Mouse (Mus musculus): ENCODE measurements around the gene Mgll. TPM values are rescaled to one million over a fixed set of nuclear protein-coding genes. Genes with fewer than 3 reads are reported as not detected.

Gene Mgll
- polyA plus RNA-seq, 1 experiment = 63.4 TPM

DNA sequence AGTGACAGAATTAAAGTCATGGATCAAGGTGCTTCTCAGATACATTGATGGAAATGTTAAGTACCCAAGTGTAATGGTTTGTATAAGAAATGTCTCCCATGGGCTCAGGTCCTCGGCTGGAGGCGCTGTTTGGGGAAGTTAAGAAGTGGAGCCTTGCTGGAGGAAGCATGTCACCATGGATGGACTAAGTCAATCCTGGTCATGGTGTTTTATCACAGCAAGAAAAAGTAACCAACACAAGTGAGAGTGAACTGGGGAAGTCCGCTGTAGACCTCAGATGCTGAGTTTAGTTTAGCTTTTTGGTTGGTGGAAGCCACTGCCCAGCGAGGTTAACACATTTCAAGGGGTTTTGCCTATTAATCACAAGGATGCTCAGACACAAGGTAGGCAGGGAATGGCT, 105.4 kb downstream of the Mgll start:
- no peak for DNase-seq

DNA sequence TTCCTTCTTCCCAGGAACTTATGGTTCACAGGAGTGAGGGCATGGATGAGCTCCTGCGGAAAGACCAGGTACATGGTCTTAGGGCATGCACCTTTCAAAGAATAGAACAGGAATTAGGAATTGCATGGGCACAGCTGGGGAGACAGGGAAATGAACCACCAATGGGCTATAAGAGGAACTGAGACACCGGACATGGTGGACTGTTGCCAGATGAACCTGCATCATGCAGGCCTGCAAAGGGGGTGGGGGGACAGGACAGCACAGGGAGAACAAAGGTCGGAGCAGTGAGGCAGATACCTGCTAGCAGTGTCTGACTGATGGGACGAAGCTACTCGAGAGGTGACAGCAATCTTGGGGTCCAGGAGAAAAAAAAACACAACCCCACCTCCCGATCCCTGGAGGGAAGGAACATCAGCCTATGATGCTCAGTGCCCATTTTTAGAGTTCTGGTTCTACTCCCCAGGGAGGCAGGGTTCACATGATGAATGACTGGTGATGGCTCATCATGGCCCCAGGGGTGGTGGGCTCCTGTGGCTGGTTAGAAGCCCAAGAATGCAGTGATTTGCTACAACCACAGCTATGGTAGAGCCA, 106.0 kb downstream of the Mgll start:
- no peak overlapping the region for H3K27ac ChIP-seq (ENCODE audit: insufficient read depth, low read length)
- 84% methylated on average over 6 of the region's 6 CpGs for WGBS
- no peak for DNase-seq
- H3K4me3 ChIP-seq (replicated peaks; ENCODE audit: insufficient read depth, low read depth, low read length) = no peak overlapping the region
- no peaks in the 10 kb centered on the region for H3K27me3 ChIP-seq (ENCODE audit: control insufficient read depth, insufficient read depth, low read length)
- no peak for TF ChIP-seq CTCF (IDR thresholded peaks at IDR 0.05; ENCODE audit: borderline replicate concordance, insufficient read depth, low read depth, low read length)
- no peak for TF ChIP-seq POLR2A (IDR thresholded peaks at IDR 0.05; ENCODE audit: borderline replicate concordance, insufficient read depth, low read length)
- peaks cover 53% of the 10 kb centered on the region for H3K4me1 ChIP-seq (ENCODE audit: control insufficient read depth, insufficient read depth, low read length)

More for the DNA sequence above, 105.4 kb downstream of the Mgll start:
- no peaks in the 10 kb centered on the region for H3K27me3 ChIP-seq (ENCODE audit: control insufficient read depth, insufficient read depth, low read length)
- no peak for TF ChIP-seq CTCF (IDR thresholded peaks at IDR 0.05; ENCODE audit: borderline replicate concordance, insufficient read depth, low read depth, low read length)
- TF ChIP-seq POLR2A (IDR thresholded peaks at IDR 0.05; ENCODE audit: borderline replicate concordance, insufficient read depth, low read length) = no peak
- peaks cover 53% of the 10 kb centered on the region for H3K4me1 ChIP-seq (ENCODE audit: control insufficient read depth, insufficient read depth, low read length)
- 94% methylated on average over 4 of the region's 4 CpGs for WGBS
- H3K27ac ChIP-seq (ENCODE audit: insufficient read depth, low read length) = no peak overlapping the region
- H3K4me3 ChIP-seq (replicated peaks; ENCODE audit: insufficient read depth, low read depth, low read length) = no peak overlapping the region

- Histone ChIP-seq H3K4me1 (ENCODE audit: control insufficient read depth, insufficient read depth, low read length) (peaks cover 57% of the 10 kb centered on the region), H3K27ac (ENCODE audit: insufficient read depth, low read length) (no peak overlapping the region), H3K4me3 (replicated peaks; ENCODE audit: insufficient read depth, low read depth, low read length) (no peak overlapping the region), H3K27me3 (ENCODE audit: control insufficient read depth, insufficient read depth, low read length) (no peaks in the 10 kb centered on the region)
- 26% methylated on average over 8 of the region's 8 CpGs for WGBS
- TF ChIP-seq POLR2A (IDR thresholded peaks at IDR 0.05; ENCODE audit: borderline replicate concordance, insufficient read depth, low read length) (no peak), CTCF (IDR thresholded peaks at IDR 0.05; ENCODE audit: borderline replicate concordance, insufficient read depth, low read depth, low read length) (peak; percentile 93)
- peak; percentile 78 to 79 for DNase-seq
These were observed 107.2 kb downstream of the Mgll start for GRCm38 (mm10) chr6:88831456-88831855.

DNA sequence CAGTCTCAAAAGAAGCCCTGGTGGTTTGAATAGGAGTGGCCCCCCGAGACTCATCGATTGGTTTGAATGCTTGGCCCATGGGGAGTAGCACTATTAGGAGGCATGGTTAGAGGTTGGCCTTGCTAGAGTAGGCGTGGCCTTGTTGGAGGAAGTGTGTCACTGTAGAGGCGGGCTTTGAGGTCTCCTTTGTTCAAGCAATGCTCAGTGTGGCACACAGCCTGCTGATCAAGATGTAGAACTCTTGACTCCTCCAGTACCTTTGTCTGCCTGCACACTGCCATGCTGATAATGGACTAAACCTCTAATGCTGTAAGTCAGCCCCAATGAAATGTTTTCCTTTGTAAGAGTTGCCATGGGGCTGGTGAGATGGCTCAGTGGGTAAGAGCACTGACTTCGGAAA, 108.5 kb downstream of the Mgll start:
- no peak for TF ChIP-seq CTCF (IDR thresholded peaks at IDR 0.05; ENCODE audit: borderline replicate concordance, insufficient read depth, low read depth, low read length)
- TF ChIP-seq POLR2A (IDR thresholded peaks at IDR 0.05; ENCODE audit: borderline replicate concordance, insufficient read depth, low read length) = no peak
- WGBS = 73% methylated on average over 5 of the region's 5 CpGs
- no peaks in the 10 kb centered on the region for H3K27me3 ChIP-seq (ENCODE audit: control insufficient read depth, insufficient read depth, low read length)
- H3K4me3 ChIP-seq (replicated peaks; ENCODE audit: insufficient read depth, low read depth, low read length) = no peak overlapping the region
- peaks cover 48% of the 10 kb centered on the region for H3K4me1 ChIP-seq (ENCODE audit: control insufficient read depth, insufficient read depth, low read length)
- no peak overlapping the region for H3K27ac ChIP-seq (ENCODE audit: insufficient read depth, low read length)
- no peak for DNase-seq

- WGBS = 64% methylated on average over 5 of the region's 5 CpGs
- Histone ChIP-seq H3K4me1 (ENCODE audit: control insufficient read depth, insufficient read depth, low read length) (peaks cover 46% of the 10 kb centered on the region), H3K27me3 (ENCODE audit: control insufficient read depth, insufficient read depth, low read length) (no peaks in the 10 kb centered on the region), H3K27ac (ENCODE audit: insufficient read depth, low read length) (no peak overlapping the region), H3K4me3 (replicated peaks; ENCODE audit: insufficient read depth, low read depth, low read length) (no peak overlapping the region)
- DNase-seq = no peak
- TF ChIP-seq CTCF (IDR thresholded peaks at IDR 0.05; ENCODE audit: borderline replicate concordance, insufficient read depth, low read depth, low read length) (no peak), POLR2A (IDR thresholded peaks at IDR 0.05; ENCODE audit: borderline replicate concordance, insufficient read depth, low read length) (no peak)
These were observed 109.3 kb downstream of the Mgll start for GRCm38 (mm10) chr6:88833340-88834140.

- no peak overlapping the region for H3K27ac ChIP-seq (ENCODE audit: insufficient read depth, low read length)
- H3K27me3 ChIP-seq (ENCODE audit: control insufficient read depth, insufficient read depth, low read length) = no peaks in the 10 kb centered on the region
- WGBS = 25% methylated on average over 5 of the region's 5 CpGs
- TF ChIP-seq CTCF (IDR thresholded peaks at IDR 0.05; ENCODE audit: borderline replicate concordance, insufficient read depth, low read depth, low read length) = no peak
- peaks cover 61% of the 10 kb centered on the region for H3K4me1 ChIP-seq (ENCODE audit: control insufficient read depth, insufficient read depth, low read length)
- no peak overlapping the region for H3K4me3 ChIP-seq (replicated peaks; ENCODE audit: insufficient read depth, low read depth, low read length)
- DNase-seq = no peak
These were observed 110.8 kb downstream of the Mgll start for GRCm38 (mm10) chr6:88835047-88835446.

GRCm38 (mm10) chr6:88836178-88836819, 112.1 kb downstream of the Mgll start:
- WGBS = 39% methylated on average over 28 of the region's 28 CpGs
- Histone ChIP-seq H3K27me3 (ENCODE audit: control insufficient read depth, insufficient read depth, low read length) (no peaks in the 10 kb centered on the region), H3K4me1 (ENCODE audit: control insufficient read depth, insufficient read depth, low read length) (peaks cover 64% of the 10 kb centered on the region), H3K27ac (ENCODE audit: insufficient read depth, low read length) (no peak overlapping the region), H3K4me3 (replicated peaks; ENCODE audit: insufficient read depth, low read depth, low read length) (no peak overlapping the region)
- DNase-seq = no peak
- no peak for TF ChIP-seq POLR2A (IDR thresholded peaks at IDR 0.05; ENCODE audit: borderline replicate concordance, insufficient read depth, low read length)
- TF ChIP-seq CTCF (IDR thresholded peaks at IDR 0.05; ENCODE audit: borderline replicate concordance, insufficient read depth, low read depth, low read length) = no peak

Data from cerebellum, adult 2 months (tissue).